Mouse (Mus musculus) brown adipose tissue, adult 24 weeks (tissue): ENCODE data around the gene Stxbp6. TPM values are rescaled to one million over a fixed set of nuclear protein-coding genes. Genes with fewer than 3 reads are reported as not detected.
A peak's percentile ranks its signal among the peaks of the same experiment; 100 is the strongest.

Source experiments
- H3K27ac ChIP-seq: fragments of 200-500 bp; replicated peaks from 2 replicates; pipeline ENCODE4 v1.5.1; 2012; ENCODE audit warnings: low read depth, mild to moderate bottlenecking, low read length
- H3K4me1 ChIP-seq: fragments of 200-500 bp; 2 replicates; pipeline ENCODE4 v1.6.1; 2012; ENCODE audit warnings: low read length, mixed read lengths; ENCODE audit not compliant: control insufficient read depth, insufficient read depth, insufficient read length
- H3K4me3 ChIP-seq: fragments of 200-500 bp; 2 replicates; pipeline ENCODE4 v1.5.1; 2012; ENCODE audit warnings: low read depth, mild to moderate bottlenecking, low read length, moderate library complexity; ENCODE audit not compliant: insufficient read depth
- polyA plus RNA-seq: library from polyadenylated mRNA; stranded (reverse); fragments of >200 nt; gene quantifications from 2 replicates; pipeline ENCODE4 v1.2.4, GENCODE M21; 2012; ENCODE audit not compliant: missing spikeins, insufficient read depth, insufficient read length

Stxbp6 gene
- polyA plus RNA-seq, 1 experiment: 4.4 TPM

- Histone ChIP-seq H3K27ac (no peak overlapping the region), H3K4me3 (no peak overlapping the region), H3K4me1 (peaks cover 16% of the 10 kb centered on the region; the same call in 1 of the 2 replicates)
These were observed 141.6 kb downstream of the Stxbp6 start for GRCm38 (mm10) chr12:44932954-44933353.

- peaks cover 14% of the 10 kb centered on the region; the same call in 1 of the 2 replicates for H3K4me1 ChIP-seq
- H3K4me3 ChIP-seq: peak overlapping the region; percentile 12; the same call in 1 of the 2 replicates
- H3K27ac ChIP-seq: peak overlapping the region; percentile 41
These were observed 142.8 kb downstream of the Stxbp6 start for GRCm38 (mm10) chr12:44931716-44932115.

- H3K27ac ChIP-seq: peak overlapping the region; percentile 81
These were observed 146.1 kb downstream of the Stxbp6 start for GRCm38 (mm10) chr12:44928456-44928855.

DNA sequence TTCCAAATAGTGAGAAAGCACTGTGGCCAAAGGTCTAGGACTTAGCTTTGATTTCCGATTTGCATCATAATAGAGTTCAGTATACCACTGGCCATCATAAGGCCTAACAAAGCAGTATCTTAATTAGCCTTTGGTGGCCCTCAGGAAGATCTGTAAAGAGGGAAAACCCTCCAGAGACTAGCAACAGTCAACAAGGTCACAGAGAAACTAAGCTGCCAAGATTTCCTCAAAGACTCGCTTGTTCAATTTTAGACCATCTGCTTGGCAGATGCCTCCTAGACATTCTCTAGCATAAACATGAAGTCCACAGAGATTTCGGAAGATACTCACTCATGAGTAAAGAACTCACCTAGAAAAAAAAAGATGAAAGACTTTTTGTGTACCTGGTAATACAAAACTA is 148.6 kb downstream of the Stxbp6 start:
- Histone ChIP-seq H3K4me3 (no peak overlapping the region), H3K27ac (no peak overlapping the region), H3K4me1 (no peaks in the 10 kb centered on the region; the same call in 1 of the 2 replicates)

More at GRCm38 (mm10) chr12:44928456-44928855, 146.1 kb downstream of the Stxbp6 start:
- Histone ChIP-seq H3K4me1 (peaks cover 10% of the 10 kb centered on the region; the same call in 1 of the 2 replicates), H3K4me3 (no peak overlapping the region)

GRCm38 (mm10) chr12:44923273-44923672 is 151.2 kb downstream of the Stxbp6 start:
- Histone ChIP-seq H3K27ac (no peak overlapping the region), H3K4me1 (no peaks in the 10 kb centered on the region; the same call in 1 of the 2 replicates), H3K4me3 (no peak overlapping the region)

- Histone ChIP-seq H3K4me1 (no peaks in the 10 kb centered on the region; the same call in 1 of the 2 replicates), H3K4me3 (no peak overlapping the region), H3K27ac (no peak overlapping the region)
These were observed 152.3 kb downstream of the Stxbp6 start for GRCm38 (mm10) chr12:44922241-44922640.

DNA sequence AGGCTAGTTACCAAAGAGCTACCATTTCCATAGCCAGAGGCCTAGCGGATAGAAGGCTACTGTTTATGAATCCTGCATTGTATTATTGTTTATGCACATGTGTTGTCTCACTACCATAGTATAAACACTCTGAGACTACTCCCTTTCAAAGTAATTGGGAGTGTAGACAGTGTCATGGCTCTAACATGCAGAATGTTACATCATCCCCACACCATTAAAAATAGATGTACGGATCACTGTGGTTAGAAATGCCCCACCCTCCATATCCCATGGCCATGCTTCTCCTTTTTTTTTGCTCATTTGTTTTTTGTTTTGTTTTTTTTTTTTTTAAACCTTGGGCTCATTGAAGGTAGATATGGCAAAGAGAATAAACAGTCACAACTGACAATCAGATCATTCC is 154.9 kb downstream of the Stxbp6 start:
- H3K27ac ChIP-seq: no peak overlapping the region
- H3K4me1 ChIP-seq: no peaks in the 10 kb centered on the region; the same call in 1 of the 2 replicates
- no peak overlapping the region for H3K4me3 ChIP-seq

DNA sequence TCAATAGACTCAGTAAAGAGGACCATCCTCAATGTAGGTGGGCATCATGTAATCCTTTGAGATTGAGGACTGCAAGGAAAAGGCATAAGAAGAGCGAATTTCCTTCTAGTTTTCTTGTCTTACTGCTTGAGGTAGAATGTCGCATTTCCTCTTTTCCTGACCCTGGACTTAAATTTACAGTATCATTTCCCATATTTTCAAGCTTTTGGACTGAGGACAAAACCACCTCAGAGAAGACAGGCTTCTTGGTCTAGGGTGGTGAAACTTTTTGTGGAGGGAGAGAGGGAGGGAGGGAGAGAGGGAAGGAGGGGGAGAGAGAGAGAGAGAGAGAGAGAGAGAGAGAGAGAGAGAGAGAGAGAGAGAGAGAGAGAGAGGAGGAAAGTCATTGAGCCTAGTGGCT is 155.6 kb downstream of the Stxbp6 start:
- Histone ChIP-seq H3K27ac (no peak overlapping the region; the same call in 1 of the 2 replicates), H3K4me1 (no peaks in the 10 kb centered on the region; the same call in 1 of the 2 replicates)

GRCm38 (mm10) chr12:44913854-44914253 is 160.7 kb downstream of the Stxbp6 start:
- Histone ChIP-seq H3K4me1 (no peaks in the 10 kb centered on the region), H3K27ac (no peak overlapping the region), H3K4me3 (no peak overlapping the region)

More for the DNA sequence above, 155.6 kb downstream of the Stxbp6 start:
- H3K4me3 ChIP-seq: no peak overlapping the region

- H3K27ac ChIP-seq: peak overlapping the region; percentile 48; the same call in 1 of the 2 replicates
These were observed 166.3 kb downstream of the Stxbp6 start for GRCm38 (mm10) chr12:44908028-44908702.

GRCm38 (mm10) chr12:44906001-44906400 is 168.5 kb downstream of the Stxbp6 start:
- Histone ChIP-seq H3K4me3 (no peak overlapping the region), H3K4me1 (peaks cover 3% of the 10 kb centered on the region), H3K27ac (no peak overlapping the region; the same call in 1 of the 2 replicates)

More at GRCm38 (mm10) chr12:44908028-44908702, 166.3 kb downstream of the Stxbp6 start:
- Histone ChIP-seq H3K4me3 (no peak overlapping the region), H3K4me1 (peaks cover 3% of the 10 kb centered on the region)

GRCm38 (mm10) chr12:44903205-44903732 is 171.2 kb downstream of the Stxbp6 start:
- H3K27ac ChIP-seq: no peak overlapping the region
- peaks cover 3% of the 10 kb centered on the region for H3K4me1 ChIP-seq
- no peak overlapping the region for H3K4me3 ChIP-seq

DNA sequence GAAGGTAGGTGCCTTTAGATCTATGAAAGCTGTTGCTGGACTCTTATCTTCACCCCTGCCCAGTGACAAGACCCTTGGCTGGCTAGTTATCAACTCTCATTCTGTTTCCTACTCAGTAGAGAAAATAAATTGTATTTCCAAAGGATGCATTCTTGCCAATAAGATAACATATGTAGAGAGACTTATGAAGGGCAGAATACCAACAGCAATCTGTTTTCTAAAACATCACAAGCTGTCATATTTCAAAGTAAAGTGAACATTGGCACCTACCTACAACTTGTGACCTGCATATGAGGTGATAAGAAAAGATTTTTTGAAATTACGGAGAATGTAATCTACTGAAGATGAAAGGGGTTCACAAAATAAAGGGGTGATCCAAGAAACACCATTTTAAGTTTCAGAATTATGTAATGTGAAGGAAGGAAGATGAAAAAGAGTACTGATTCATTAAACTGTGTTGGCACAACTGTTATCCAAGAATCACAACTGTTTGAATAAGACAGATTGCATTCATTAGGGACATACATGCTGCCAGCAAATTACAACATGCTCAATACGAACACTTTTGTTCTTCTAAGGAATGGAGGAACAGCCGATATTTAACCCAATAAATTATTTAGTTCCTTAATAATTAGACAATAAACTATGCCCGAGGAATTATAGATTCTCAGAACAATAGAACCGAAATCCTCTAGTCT is 175.2 kb downstream of the Stxbp6 start:
- Histone ChIP-seq H3K4me3 (no peak overlapping the region), H3K4me1 (no peaks in the 10 kb centered on the region)

GRCm38 (mm10) chr12:44896460-44896859 is 178.0 kb downstream of the Stxbp6 start:
- Histone ChIP-seq H3K27ac (no peak overlapping the region), H3K4me1 (no peaks in the 10 kb centered on the region), H3K4me3 (no peak overlapping the region)

More for the DNA sequence above, 175.2 kb downstream of the Stxbp6 start:
- H3K27ac ChIP-seq: no peak overlapping the region

GRCm38 (mm10) chr12:44889677-44890393 is 184.7 kb downstream of the Stxbp6 start:
- H3K4me1 ChIP-seq: peaks cover 2% of the 10 kb centered on the region
- H3K27ac ChIP-seq: no peak overlapping the region
- H3K4me3 ChIP-seq: no peak overlapping the region
